Mouse (Mus musculus): ENCODE data around the gene Gabpb2. TPM values are rescaled to one million over a fixed set of nuclear protein-coding genes. Genes with fewer than 3 reads are reported as not detected.

Gene Gabpb2
- total and polyA plus RNA-seq, 2 experiments from 2014 or later: 1.6 to 6.5 TPM

DNA sequence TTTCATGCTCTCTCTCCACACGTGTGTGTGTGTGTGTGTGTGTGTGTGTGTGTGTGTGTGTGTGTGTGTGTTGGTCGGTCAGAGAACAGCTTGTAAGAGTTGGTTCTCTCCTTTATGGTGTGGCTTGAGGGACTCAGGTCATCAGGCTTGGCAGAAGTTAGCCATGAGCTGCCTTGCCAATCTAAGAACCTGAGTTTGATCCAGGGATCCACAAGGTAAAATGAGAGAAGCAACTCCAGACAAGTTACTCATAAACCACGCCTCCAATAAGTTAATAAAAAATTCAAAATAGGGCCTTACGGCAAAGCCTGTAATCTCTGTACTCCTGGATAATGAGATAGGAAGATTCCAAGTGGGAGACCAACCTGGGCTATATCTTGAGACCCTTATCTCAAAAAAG lies 9.4 kb downstream of the Gabpb2 start:
- no peak overlapping the region for H3K27ac ChIP-seq (ENCODE audit: low read depth, low read length)
- H3K4me3 ChIP-seq (ENCODE audit: low read depth, low read length): no peak overlapping the region
- H3K4me2 ChIP-seq (ENCODE audit: low read depth, low read length, poor library complexity, severe bottlenecking): no peak overlapping the region
- H3K27me3 ChIP-seq (ENCODE audit: insufficient read depth, low read length): no peaks in the 10 kb centered on the region
- H3K9me3 ChIP-seq (ENCODE audit: low read length): no peaks in the 10 kb centered on the region
- TF ChIP-seq CTCF (IDR thresholded peaks at IDR 0.05): no peak
- 89% methylated on average over 4 of the region's 4 CpGs for WGBS
- ATAC-seq (ENCODE audit: low FRiP score) (no peak), DNase-seq (ENCODE audit: low spot score) (no peak)
- H3K36me3 ChIP-seq (ENCODE audit: insufficient read depth, low read length): peaks cover 19% of the 10 kb centered on the region
- no peak overlapping the region for H3K9ac ChIP-seq (replicated peaks; ENCODE audit: low read length, poor library complexity, severe bottlenecking)
- H3K4me1 ChIP-seq (ENCODE audit: insufficient read depth, low read length): no peaks in the 10 kb centered on the region

DNA sequence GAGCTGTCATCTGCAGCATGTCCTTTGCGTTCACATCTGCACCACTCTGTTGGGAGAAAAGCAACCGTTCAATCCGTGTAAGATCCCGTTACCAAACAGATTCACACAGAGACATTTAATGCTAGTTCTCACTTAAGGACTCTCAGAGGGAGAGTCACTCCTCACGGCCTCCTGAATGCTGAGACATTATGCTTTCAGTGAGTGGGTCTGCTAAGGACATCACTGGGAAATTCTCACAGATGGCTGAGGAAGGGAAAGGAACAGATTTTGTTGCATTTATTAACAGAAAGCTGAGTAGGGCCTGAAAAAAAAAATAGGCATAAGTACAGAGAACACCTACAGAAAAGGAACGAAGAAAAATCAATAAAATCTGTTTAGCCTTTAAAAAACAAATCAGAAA lies 13.8 kb downstream of the Gabpb2 start:
- no peak for DNase-seq (ENCODE audit: low spot score)
- WGBS: 87% methylated on average over 6 of the region's 6 CpGs

GRCm38 (mm10) chr3:95200562-95200961 lies 17.2 kb downstream of the Gabpb2 start:
- H3K36me3 ChIP-seq (ENCODE audit: insufficient read depth, low read length): peaks cover 33% of the 10 kb centered on the region
- H3K27me3 ChIP-seq (ENCODE audit: insufficient read depth, low read length): no peaks in the 10 kb centered on the region
- H3K9ac ChIP-seq (replicated peaks; ENCODE audit: low read length, poor library complexity, severe bottlenecking): no peak overlapping the region
- H3K9me3 ChIP-seq (ENCODE audit: low read length): no peaks in the 10 kb centered on the region
- WGBS: 81% methylated on average over 2 of the region's 2 CpGs
- ATAC-seq (ENCODE audit: low FRiP score): no peak
- no peak for TF ChIP-seq CTCF (IDR thresholded peaks at IDR 0.05)
- H3K4me3 ChIP-seq (ENCODE audit: low read depth, low read length): no peak overlapping the region
- no peak overlapping the region for H3K4me2 ChIP-seq (ENCODE audit: low read depth, low read length, poor library complexity, severe bottlenecking)
- H3K27ac ChIP-seq (ENCODE audit: low read depth, low read length): no peak overlapping the region
- DNase-seq (ENCODE audit: low spot score): no peak
- H3K4me1 ChIP-seq (ENCODE audit: insufficient read depth, low read length): no peaks in the 10 kb centered on the region

More for the DNA sequence above, 13.8 kb downstream of the Gabpb2 start:
- Histone ChIP-seq H3K27me3 (ENCODE audit: insufficient read depth, low read length) (no peaks in the 10 kb centered on the region), H3K4me2 (ENCODE audit: low read depth, low read length, poor library complexity, severe bottlenecking) (no peak overlapping the region), H3K9ac (replicated peaks; ENCODE audit: low read length, poor library complexity, severe bottlenecking) (no peak overlapping the region), H3K4me3 (ENCODE audit: low read depth, low read length) (no peak overlapping the region), H3K27ac (ENCODE audit: low read depth, low read length) (no peak overlapping the region), H3K9me3 (ENCODE audit: low read length) (no peaks in the 10 kb centered on the region), H3K4me1 (ENCODE audit: insufficient read depth, low read length) (no peaks in the 10 kb centered on the region), H3K36me3 (ENCODE audit: insufficient read depth, low read length) (peaks cover 38% of the 10 kb centered on the region)
- ATAC-seq (ENCODE audit: low FRiP score): no peak
- no peak for TF ChIP-seq CTCF (IDR thresholded peaks at IDR 0.05)

DNA sequence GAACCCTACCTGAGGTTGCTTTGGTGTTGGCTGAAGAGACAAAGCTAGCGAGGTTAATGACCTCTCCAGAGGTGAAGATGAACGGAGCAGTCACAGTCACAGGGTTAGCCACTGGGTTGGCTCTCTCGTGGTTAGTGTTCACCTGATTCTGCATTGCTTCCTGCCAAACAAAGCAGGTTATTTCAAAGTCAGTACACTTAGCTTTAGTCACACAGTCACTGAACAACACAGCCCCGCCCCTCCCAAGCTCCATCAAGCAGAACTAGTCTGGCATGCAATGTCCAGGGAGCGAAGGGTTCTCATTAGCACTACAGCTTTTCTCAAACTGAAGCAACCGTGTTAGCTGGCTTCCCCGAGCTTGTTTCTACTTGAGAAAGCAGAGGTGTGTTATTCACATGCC lies 17.6 kb downstream of the Gabpb2 start:
- H3K9ac ChIP-seq (replicated peaks; ENCODE audit: low read length, poor library complexity, severe bottlenecking): no peak overlapping the region
- TF ChIP-seq CTCF (IDR thresholded peaks at IDR 0.05): no peak
- H3K4me2 ChIP-seq (ENCODE audit: low read depth, low read length, poor library complexity, severe bottlenecking): no peak overlapping the region
- H3K27ac ChIP-seq (ENCODE audit: low read depth, low read length): no peak overlapping the region
- DNase-seq (ENCODE audit: low spot score): no peak
- peaks cover 33% of the 10 kb centered on the region for H3K36me3 ChIP-seq (ENCODE audit: insufficient read depth, low read length)
- 72% methylated on average over 7 of the region's 7 CpGs for WGBS
- H3K9me3 ChIP-seq (ENCODE audit: low read length): no peaks in the 10 kb centered on the region
- no peak for ATAC-seq (ENCODE audit: low FRiP score)
- no peak overlapping the region for H3K4me3 ChIP-seq (ENCODE audit: low read depth, low read length)
- no peaks in the 10 kb centered on the region for H3K27me3 ChIP-seq (ENCODE audit: insufficient read depth, low read length)
- H3K4me1 ChIP-seq (ENCODE audit: insufficient read depth, low read length): no peaks in the 10 kb centered on the region

DNA sequence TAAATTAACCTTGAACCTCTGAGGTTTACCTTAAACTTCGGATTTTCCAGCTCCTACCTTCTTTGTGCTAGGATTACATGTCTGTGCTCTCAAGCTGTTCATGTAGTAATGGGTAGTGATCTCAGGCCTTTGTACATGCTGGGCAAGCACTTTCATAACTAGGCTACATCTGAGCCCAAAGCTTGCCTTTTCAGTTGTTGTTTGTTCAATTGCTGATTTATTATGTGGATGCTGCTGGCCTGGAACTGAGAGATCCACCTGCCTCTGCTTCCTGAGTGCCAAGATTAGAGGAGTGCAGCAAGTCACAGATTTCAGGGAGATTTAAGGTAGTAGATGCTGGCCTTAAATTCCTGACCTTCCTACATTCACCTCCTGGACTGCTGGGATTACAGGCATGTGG lies 18.6 kb downstream of the Gabpb2 start:
- Histone ChIP-seq H3K4me1 (ENCODE audit: insufficient read depth, low read length) (no peaks in the 10 kb centered on the region), H3K9ac (replicated peaks; ENCODE audit: low read length, poor library complexity, severe bottlenecking) (no peak overlapping the region), H3K36me3 (ENCODE audit: insufficient read depth, low read length) (peaks cover 32% of the 10 kb centered on the region; the same call in 1 of the 2 replicates), H3K4me3 (ENCODE audit: low read depth, low read length) (no peak overlapping the region), H3K9me3 (ENCODE audit: low read length) (no peaks in the 10 kb centered on the region), H3K27me3 (ENCODE audit: insufficient read depth, low read length) (no peaks in the 10 kb centered on the region), H3K4me2 (ENCODE audit: low read depth, low read length, poor library complexity, severe bottlenecking) (no peak overlapping the region), H3K27ac (ENCODE audit: low read depth, low read length) (no peak overlapping the region)
- WGBS: 84% methylated on average over 1 of the region's 1 CpGs
- ATAC-seq (ENCODE audit: low FRiP score) (no peak), DNase-seq (ENCODE audit: low spot score) (no peak)
- no peak for TF ChIP-seq CTCF (IDR thresholded peaks at IDR 0.05)

DNA sequence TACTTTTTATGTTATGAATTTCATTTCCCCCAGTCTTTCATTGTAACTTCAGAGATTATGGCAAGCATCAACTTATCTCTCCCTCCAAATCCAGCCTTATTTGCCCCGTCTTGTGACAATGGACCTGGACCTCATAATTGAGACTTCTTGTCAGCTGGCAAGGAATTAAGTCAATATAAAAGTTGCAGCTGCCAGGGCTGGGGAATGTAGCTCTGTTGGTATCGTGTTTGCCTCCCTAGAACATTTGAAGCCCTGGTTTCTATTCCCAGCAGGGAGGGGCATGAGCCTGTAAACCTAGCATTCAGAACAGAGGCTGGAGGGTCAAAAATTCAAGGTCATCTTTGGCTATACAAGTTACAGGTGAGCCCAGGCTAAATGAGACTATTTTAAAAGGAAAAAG lies 21.9 kb downstream of the Gabpb2 start:
- WGBS: 81% methylated on average over 2 of the region's 2 CpGs

More for the DNA sequence above, 21.9 kb downstream of the Gabpb2 start:
- H3K36me3 ChIP-seq (ENCODE audit: insufficient read depth, low read length): peaks cover 15% of the 10 kb centered on the region; the same call in 1 of the 2 replicates
- no peak overlapping the region for H3K4me2 ChIP-seq (ENCODE audit: low read depth, low read length, poor library complexity, severe bottlenecking)
- ATAC-seq (ENCODE audit: low FRiP score) (no peak), DNase-seq (ENCODE audit: low spot score) (no peak)
- no peaks in the 10 kb centered on the region for H3K9me3 ChIP-seq (ENCODE audit: low read length)
- H3K4me1 ChIP-seq (ENCODE audit: insufficient read depth, low read length): no peaks in the 10 kb centered on the region
- H3K9ac ChIP-seq (replicated peaks; ENCODE audit: low read length, poor library complexity, severe bottlenecking): no peak overlapping the region
- H3K27me3 ChIP-seq (ENCODE audit: insufficient read depth, low read length): no peaks in the 10 kb centered on the region
- H3K27ac ChIP-seq (ENCODE audit: low read depth, low read length): no peak overlapping the region
- H3K4me3 ChIP-seq (ENCODE audit: low read depth, low read length): no peak overlapping the region
- TF ChIP-seq CTCF (IDR thresholded peaks at IDR 0.05): no peak
